Mouse (Mus musculus) heart, postnatal 0 days (tissue): ENCODE data around the gene Zfp281.

Experiments
- CTCF ChIP-seq: IDR thresholded peaks from 2 replicates; pipeline ENCODE4 v1.5.1; 2016; ENCODE audit warnings: antibody characterized with exemption, control low read depth, low read depth
- EP300 ChIP-seq: IDR thresholded peaks from 2 replicates; pipeline ENCODE4 v1.6.1; 2016; ENCODE audit warnings: antibody characterized with exemption, low read depth

DNA sequence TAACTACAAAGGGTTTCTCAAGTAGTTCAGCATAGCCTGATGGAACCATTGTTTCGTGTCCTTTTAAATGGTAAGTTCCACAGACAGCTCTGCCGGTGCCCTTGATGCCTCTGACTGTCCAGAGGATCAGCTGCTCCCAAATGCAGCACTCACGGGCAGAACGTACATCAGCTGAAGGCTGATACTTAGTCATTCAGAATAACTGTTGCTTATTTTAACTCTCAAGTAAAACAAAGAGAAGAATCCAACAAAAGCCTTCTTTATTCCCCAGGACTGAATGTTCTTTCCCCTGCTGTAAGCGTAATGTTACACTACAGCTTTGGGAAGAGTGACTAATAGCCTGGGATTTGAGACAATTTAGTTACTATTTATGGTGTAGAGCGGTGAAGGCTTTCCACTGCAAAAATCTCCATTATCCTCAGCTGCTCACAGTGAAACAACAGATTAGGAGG is 11.4 kb upstream of the Zfp281 start:
- no peak for TF ChIP-seq CTCF
- no peak for TF ChIP-seq EP300
